Mouse (Mus musculus): ENCODE results near the gene Cpsf4l. TPM values are rescaled to one million over a fixed set of nuclear protein-coding genes. Genes with fewer than 3 reads are reported as not detected.
A peak's percentile ranks its signal among the peaks of the same experiment; 100 is the strongest.

Gene Cpsf4l
- total and polyA plus RNA-seq, 3 experiments, result not detected

GRCm38 (mm10) chr11:113737912-113738311, 28.1 kb upstream of the Cpsf4l start:
- no peak for TF ChIP-seq CTCF (IDR thresholded peaks at IDR 0.05; ENCODE audit: low read depth, low read length)
- TF ChIP-seq GATA1 (IDR thresholded peaks at IDR 0.05; ENCODE audit: borderline replicate concordance, low read length), result no peak
- no peak for TF ChIP-seq POLR2AphosphoS5 (IDR thresholded peaks at IDR 0.05; ENCODE audit: insufficient replicate concordance, low read depth, low read length)
- TF ChIP-seq GATA2 (IDR thresholded peaks at IDR 0.05; ENCODE audit: borderline replicate concordance, low read depth, low read length), result no peak
- TF ChIP-seq TAL1 (conservative IDR thresholded peaks at IDR 0.05; ENCODE audit: low read depth, low read length), result no peak
- Histone ChIP-seq H3K4me1 (ENCODE audit: insufficient read depth, low read depth, low read length) (peaks cover 64% of the 10 kb centered on the region), H3K27me3 (ENCODE audit: insufficient read depth, low read length) (no peaks in the 10 kb centered on the region), H3K9me3 (replicated peaks) (peaks cover 1% of the 10 kb centered on the region; the same call in 1 of the 2 replicates), H3K36me3 (replicated peaks) (peaks cover 94% of the 10 kb centered on the region), H3K4me3 (ENCODE audit: low read depth, low read length) (peak overlapping the region; percentile 44; the same call in 1 of the 2 replicates)
- ATAC-seq (ENCODE audit: extremely low read depth, insufficient number of reproducible peaks, low FRiP score, poor library complexity, severe bottlenecking) (peak; percentile 37), DNase-seq (ENCODE audit: low spot score) (peak; percentile 35)

- ATAC-seq (ENCODE audit: extremely low read depth, insufficient number of reproducible peaks, low FRiP score, poor library complexity, severe bottlenecking) (no peak), DNase-seq (ENCODE audit: low spot score) (no peak)
- no peaks in the 10 kb centered on the region for H3K9me3 ChIP-seq (replicated peaks)
- H3K27me3 ChIP-seq (ENCODE audit: insufficient read depth, low read length), result no peaks in the 10 kb centered on the region
- no peak for TF ChIP-seq CTCF (IDR thresholded peaks at IDR 0.05; ENCODE audit: low read depth, low read length)
- no peak for TF ChIP-seq GATA1 (IDR thresholded peaks at IDR 0.05; ENCODE audit: borderline replicate concordance, low read length)
- no peak for TF ChIP-seq TAL1 (conservative IDR thresholded peaks at IDR 0.05; ENCODE audit: low read depth, low read length)
- TF ChIP-seq POLR2AphosphoS5 (IDR thresholded peaks at IDR 0.05; ENCODE audit: insufficient replicate concordance, low read depth, low read length), result no peak
- no peak for TF ChIP-seq GATA2 (IDR thresholded peaks at IDR 0.05; ENCODE audit: borderline replicate concordance, low read depth, low read length)
- H3K4me1 ChIP-seq (ENCODE audit: insufficient read depth, low read depth, low read length), result peaks cover 68% of the 10 kb centered on the region
- H3K36me3 ChIP-seq (replicated peaks), result peaks cover 94% of the 10 kb centered on the region
- H3K4me3 ChIP-seq (ENCODE audit: low read depth, low read length), result peak overlapping the region; percentile 44; the same call in 1 of the 2 replicates
Observed at GRCm38 (mm10) chr11:113737553-113737854, 27.7 kb upstream of the Cpsf4l start.

DNA sequence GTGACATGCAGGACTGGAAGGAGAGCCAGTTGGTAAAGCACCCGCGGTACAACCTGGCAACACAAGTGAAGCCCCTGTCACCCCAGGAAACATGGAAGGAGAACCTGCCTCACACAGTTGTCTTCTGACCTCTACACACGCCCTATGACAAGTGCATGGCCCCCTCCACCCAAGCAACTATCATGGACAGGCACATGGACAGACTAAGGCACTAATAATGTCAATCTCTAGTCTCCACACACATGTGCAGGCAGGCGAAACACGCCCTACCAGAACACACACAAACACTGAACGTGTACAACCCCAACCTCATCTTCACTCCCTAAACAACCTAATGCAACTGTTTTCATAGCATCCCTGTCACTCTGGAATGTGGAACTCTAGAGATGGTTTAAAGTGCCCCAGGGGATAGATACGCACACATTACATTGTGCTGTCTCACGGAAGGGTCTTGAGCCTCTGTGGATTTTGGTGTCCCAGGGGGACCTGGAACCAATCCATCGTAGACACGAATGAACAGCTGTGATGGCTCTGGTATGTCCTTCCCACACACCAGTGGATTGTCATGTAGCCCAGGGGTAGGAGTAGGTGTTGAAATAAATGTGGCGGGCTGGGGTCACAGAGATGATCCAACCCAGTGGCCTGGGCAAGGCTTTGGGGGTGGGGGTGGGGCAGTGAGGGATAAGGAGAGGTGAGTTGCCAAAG, 27.2 kb upstream of the Cpsf4l start:
- Histone ChIP-seq H3K36me3 (replicated peaks) (peaks cover 94% of the 10 kb centered on the region), H3K4me3 (ENCODE audit: low read depth, low read length) (no peak overlapping the region), H3K9me3 (replicated peaks) (no peaks in the 10 kb centered on the region), H3K27me3 (ENCODE audit: insufficient read depth, low read length) (no peaks in the 10 kb centered on the region), H3K4me1 (ENCODE audit: insufficient read depth, low read depth, low read length) (peaks cover 71% of the 10 kb centered on the region)
- ATAC-seq (ENCODE audit: extremely low read depth, insufficient number of reproducible peaks, low FRiP score, poor library complexity, severe bottlenecking), result no peak
- TF ChIP-seq POLR2AphosphoS5 (IDR thresholded peaks at IDR 0.05; ENCODE audit: insufficient replicate concordance, low read depth, low read length) (no peak), CTCF (IDR thresholded peaks at IDR 0.05; ENCODE audit: low read depth, low read length) (no peak), GATA2 (IDR thresholded peaks at IDR 0.05; ENCODE audit: borderline replicate concordance, low read depth, low read length) (no peak), GATA1 (IDR thresholded peaks at IDR 0.05; ENCODE audit: borderline replicate concordance, low read length) (no peak), TAL1 (conservative IDR thresholded peaks at IDR 0.05; ENCODE audit: low read depth, low read length) (no peak)
- no peak for DNase-seq (ENCODE audit: low spot score)

- ATAC-seq (ENCODE audit: extremely low read depth, insufficient number of reproducible peaks, low FRiP score, poor library complexity, severe bottlenecking), result no peak
- DNase-seq (ENCODE audit: low spot score), result no peak
- no peaks in the 10 kb centered on the region for H3K27me3 ChIP-seq (ENCODE audit: insufficient read depth, low read length)
- peaks cover 92% of the 10 kb centered on the region for H3K36me3 ChIP-seq (replicated peaks)
- H3K4me3 ChIP-seq (ENCODE audit: low read depth, low read length), result no peak overlapping the region
- TF ChIP-seq CTCF (IDR thresholded peaks at IDR 0.05; ENCODE audit: low read depth, low read length) (no peak), POLR2AphosphoS5 (IDR thresholded peaks at IDR 0.05; ENCODE audit: insufficient replicate concordance, low read depth, low read length) (no peak), GATA1 (IDR thresholded peaks at IDR 0.05; ENCODE audit: borderline replicate concordance, low read length) (no peak), TAL1 (conservative IDR thresholded peaks at IDR 0.05; ENCODE audit: low read depth, low read length) (no peak), GATA2 (IDR thresholded peaks at IDR 0.05; ENCODE audit: borderline replicate concordance, low read depth, low read length) (no peak)
- H3K4me1 ChIP-seq (ENCODE audit: insufficient read depth, low read depth, low read length), result peaks cover 78% of the 10 kb centered on the region
- H3K9me3 ChIP-seq (replicated peaks), result no peaks in the 10 kb centered on the region
Observed at GRCm38 (mm10) chr11:113735151-113735550, 25.3 kb upstream of the Cpsf4l start.

- Histone ChIP-seq H3K36me3 (replicated peaks) (peaks cover 92% of the 10 kb centered on the region), H3K9me3 (replicated peaks) (no peaks in the 10 kb centered on the region), H3K4me3 (ENCODE audit: low read depth, low read length) (peak overlapping the region; percentile 44; the same call in 1 of the 2 replicates), H3K4me1 (ENCODE audit: insufficient read depth, low read depth, low read length) (peaks cover 67% of the 10 kb centered on the region), H3K27me3 (ENCODE audit: insufficient read depth, low read length) (no peaks in the 10 kb centered on the region)
- no peak for TF ChIP-seq POLR2AphosphoS5 (IDR thresholded peaks at IDR 0.05; ENCODE audit: insufficient replicate concordance, low read depth, low read length)
- TF ChIP-seq TAL1 (conservative IDR thresholded peaks at IDR 0.05; ENCODE audit: low read depth, low read length), result no peak
- no peak for TF ChIP-seq CTCF (IDR thresholded peaks at IDR 0.05; ENCODE audit: low read depth, low read length)
- TF ChIP-seq GATA2 (IDR thresholded peaks at IDR 0.05; ENCODE audit: borderline replicate concordance, low read depth, low read length), result no peak
- no peak for TF ChIP-seq GATA1 (IDR thresholded peaks at IDR 0.05; ENCODE audit: borderline replicate concordance, low read length)
- ATAC-seq (ENCODE audit: extremely low read depth, insufficient number of reproducible peaks, low FRiP score, poor library complexity, severe bottlenecking) (peak; percentile 63), DNase-seq (ENCODE audit: low spot score) (peak; percentile 57)
Observed at GRCm38 (mm10) chr11:113733631-113734364, 24.0 kb upstream of the Cpsf4l start.

- DNase-seq (ENCODE audit: low spot score) (no peak), ATAC-seq (ENCODE audit: extremely low read depth, insufficient number of reproducible peaks, low FRiP score, poor library complexity, severe bottlenecking) (no peak)
- TF ChIP-seq GATA2 (IDR thresholded peaks at IDR 0.05; ENCODE audit: borderline replicate concordance, low read depth, low read length), result no peak
- TF ChIP-seq CTCF (IDR thresholded peaks at IDR 0.05; ENCODE audit: low read depth, low read length), result no peak
- no peak for TF ChIP-seq GATA1 (IDR thresholded peaks at IDR 0.05; ENCODE audit: borderline replicate concordance, low read length)
- no peak for TF ChIP-seq TAL1 (conservative IDR thresholded peaks at IDR 0.05; ENCODE audit: low read depth, low read length)
- TF ChIP-seq POLR2AphosphoS5 (IDR thresholded peaks at IDR 0.05; ENCODE audit: insufficient replicate concordance, low read depth, low read length), result no peak
- H3K9me3 ChIP-seq (replicated peaks), result no peaks in the 10 kb centered on the region
- peaks cover 50% of the 10 kb centered on the region for H3K4me1 ChIP-seq (ENCODE audit: insufficient read depth, low read depth, low read length)
- no peaks in the 10 kb centered on the region for H3K27me3 ChIP-seq (ENCODE audit: insufficient read depth, low read length)
- H3K4me3 ChIP-seq (ENCODE audit: low read depth, low read length), result no peak overlapping the region
- H3K36me3 ChIP-seq (replicated peaks), result peaks cover 94% of the 10 kb centered on the region
Observed at GRCm38 (mm10) chr11:113731945-113732612, 22.3 kb upstream of the Cpsf4l start.
